8 mouse cellular contexts compared by ENCODE assay signal in genomic region chr19:44294588-44295041, GRCm38 (mm10). TPM values are rescaled to one million over a fixed set of nuclear protein-coding genes. Genes with fewer than 3 reads are reported as not detected.
DNase-seq lines count a peak whose midpoint lies in the region; ATAC-seq lines count a peak whose summit lies in the region.

No protein-coding gene starts in this region.

- peak overlapping the region; percentile 99 for H3K27ac ChIP-seq in hindbrain, embryonic 13.5 days

- peak overlapping the region; percentile 90 for H3K4me3 ChIP-seq in hindbrain, embryonic 13.5 days

- peak overlapping the region; percentile 96 for H3K4me2 ChIP-seq in hindbrain, embryonic 13.5 days

- peaks cover 39% of the 10 kb centered on the region for H3K36me3 ChIP-seq in hindbrain, embryonic 13.5 days

- H3K27me3 ChIP-seq in hindbrain, embryonic 13.5 days = no peaks in the 10 kb centered on the region

- no peaks in the 10 kb centered on the region for H3K9me3 ChIP-seq in hindbrain, embryonic 13.5 days

- H3K9ac ChIP-seq in hindbrain, embryonic 13.5 days = peak overlapping the region; percentile 98

- peak; percentile 30; the same call in 1 of the 2 replicates for ATAC-seq in hindbrain, embryonic 13.5 days (ENCODE audit: low FRiP score)

- DNase-seq in NIH3T3 (ENCODE audit: low read depth) = peak; percentile 96
- DNase-seq in cerebellum, postnatal 10 days = peak; percentile 96
- DNase-seq in frontal cortex, postnatal 14 days (ENCODE audit: low spot score in 2 of 2) = peak; percentile 84 to 85
- peak; percentile 80 to 95 for DNase-seq in layer of hippocampus, postnatal 25 days (ENCODE audit: extremely low spot score in 1 of 2, low spot score in 1 of 2)
- DNase-seq in lung, postnatal 25 days (ENCODE audit: low spot score) = peak; percentile 91
- DNase-seq in retina, adult 2 months (ENCODE audit: low read depth, low spot score) = peak; percentile 72
- DNase-seq in thymus, postnatal 25 days = peak; percentile 96

- WGBS in hindbrain, embryonic 13.5 days = under 1% methylated on average over 14 of the region's 14 CpGs

- peaks cover 68% of the 10 kb centered on the region for H3K4me1 ChIP-seq in hindbrain, embryonic 13.5 days (replicated peaks)

RNA-seq across cellular contexts. Expression of gene Scd2, which starts 1.1 kb away (rescaled TPM):
- polyA plus RNA-seq in hindbrain, embryonic 13.5 days (2015; fragmentation: Nextera tagmentation; extraction: Ambion mirVana) = 246 and 249 TPM in 2 replicates
- 100 to 1,000 TPM; 642 to 712 TPM for total RNA-seq in layer of hippocampus, postnatal 25 days (2021)

RNA-seq across cellular contexts. Expression of gene Scd4, which starts 38.3 kb away (rescaled TPM):
- 0.09 and 0.19 TPM in 2 replicates for polyA plus RNA-seq in hindbrain, embryonic 13.5 days (2015; fragmentation: Nextera tagmentation; extraction: Ambion mirVana)
- total RNA-seq in layer of hippocampus, postnatal 25 days (2021) = 1 to 10 TPM; 2.8 to 2.9 TPM

Comparison
In these comparisons a context has a peak if more than half of its experiments do, and no peak if none do; other contexts are left out.
1. Peak in every context shown above with its lines: DNase-seq, ATAC-seq, H3K4me3 ChIP-seq and H3K27ac ChIP-seq.